Mouse (Mus musculus) layer of hippocampus, postnatal 25 days (tissue): ENCODE results near the gene Irf1. TPM values are rescaled to one million over a fixed set of nuclear protein-coding genes. Genes with fewer than 3 reads are reported as not detected.
"Not testable (repeated sequence)": the region's sequence is repeated elsewhere in the genome, so short reads cannot be mapped to it uniquely, and the experiment has no call there.

Experiments
- DNase-seq, 2 experiments: peaks; one replicate each; pipeline ENCODE4 v3.0.0; 2022; ENCODE audit warnings: mixed read lengths in 2 of 2, low spot score in 1 of 2; ENCODE audit errors: extremely low spot score in 1 of 2
- total RNA-seq, 2 experiments: library from RNA; stranded (reverse); gene quantifications; 2 replicates each; pipeline ENCODE4 v1.2.3; 2021

Irf1 gene
- 1 to 10 TPM; 7.6 to 7.7 TPM for total RNA-seq

- peak; percentile 55 to 71 for DNase-seq
Observed at GRCm38 (mm10) chr11:53769760-53770124, at the start of gene Irf1. Gene Irf1, plus strand, starts transcription at chr11:53770014.

- DNase-seq = no peak
Observed at GRCm38 (mm10) chr11:53720715-53721114, 49.1 kb upstream of the Irf1 start, which contains the start of gene Il5. Gene Il5, plus strand, starts transcription at chr11:53720794.

- DNase-seq = no peak
Observed at GRCm38 (mm10) chr11:53731457-53731856, 38.4 kb upstream of the Irf1 start.

- no peak for DNase-seq
Observed at GRCm38 (mm10) chr11:53732244-53732643, 37.6 kb upstream of the Irf1 start.

- DNase-seq = no peak
Observed at GRCm38 (mm10) chr11:53733824-53734223, 36.0 kb upstream of the Irf1 start.

- no peak for DNase-seq
Observed at GRCm38 (mm10) chr11:53734431-53734830, 35.4 kb upstream of the Irf1 start.

- no peak for DNase-seq
Observed at GRCm38 (mm10) chr11:53734970-53735681, 34.7 kb upstream of the Irf1 start.

GRCm38 (mm10) chr11:53735682-53736245 lies 34.0 kb upstream of the Irf1 start:
- peak; percentile 17 to 40 for DNase-seq

GRCm38 (mm10) chr11:53736771-53737572 lies 32.8 kb upstream of the Irf1 start:
- DNase-seq = peak; percentile 44 to 70

GRCm38 (mm10) chr11:53737573-53737946 lies 32.3 kb upstream of the Irf1 start:
- DNase-seq = peak in 1 of 2 experiments; percentile 49

- DNase-seq = no peak
Observed at GRCm38 (mm10) chr11:53742353-53742752, 27.5 kb upstream of the Irf1 start.

- no peak for DNase-seq
Observed at GRCm38 (mm10) chr11:53745260-53745659, 24.6 kb upstream of the Irf1 start.

GRCm38 (mm10) chr11:53747985-53748384 lies 21.8 kb upstream of the Irf1 start:
- no peak for DNase-seq

GRCm38 (mm10) chr11:53748614-53749013 lies 21.2 kb upstream of the Irf1 start:
- DNase-seq = no peak

GRCm38 (mm10) chr11:53749306-53749705 lies 20.5 kb upstream of the Irf1 start:
- DNase-seq = no peak

- DNase-seq = no peak
Observed at GRCm38 (mm10) chr11:53749716-53750352, 20.0 kb upstream of the Irf1 start.

GRCm38 (mm10) chr11:53755011-53755595 lies 14.7 kb upstream of the Irf1 start:
- no peak for DNase-seq

GRCm38 (mm10) chr11:53757612-53758011 lies 12.2 kb upstream of the Irf1 start:
- no peak for DNase-seq

GRCm38 (mm10) chr11:53758033-53758432 lies 11.8 kb upstream of the Irf1 start:
- DNase-seq = not testable (repeated sequence)

- DNase-seq = no peak
Observed at GRCm38 (mm10) chr11:53758791-53759351, 10.9 kb upstream of the Irf1 start.
